Mouse (Mus musculus) monocyte, adult 2 months (primary cell): ENCODE data around the gene Clec2d.
"Not testable (repeated sequence)": the region's sequence is repeated elsewhere in the genome, so short reads cannot be mapped to it uniquely, and the experiment has no call there.

Experiments
- DNase-seq, 2 experiments: peaks; one replicate each; pipeline ENCODE4 v3.0.0; 2022; ENCODE audit warnings: low spot score in 2 of 2, low read depth in 1 of 2

Clec2d gene

DNA sequence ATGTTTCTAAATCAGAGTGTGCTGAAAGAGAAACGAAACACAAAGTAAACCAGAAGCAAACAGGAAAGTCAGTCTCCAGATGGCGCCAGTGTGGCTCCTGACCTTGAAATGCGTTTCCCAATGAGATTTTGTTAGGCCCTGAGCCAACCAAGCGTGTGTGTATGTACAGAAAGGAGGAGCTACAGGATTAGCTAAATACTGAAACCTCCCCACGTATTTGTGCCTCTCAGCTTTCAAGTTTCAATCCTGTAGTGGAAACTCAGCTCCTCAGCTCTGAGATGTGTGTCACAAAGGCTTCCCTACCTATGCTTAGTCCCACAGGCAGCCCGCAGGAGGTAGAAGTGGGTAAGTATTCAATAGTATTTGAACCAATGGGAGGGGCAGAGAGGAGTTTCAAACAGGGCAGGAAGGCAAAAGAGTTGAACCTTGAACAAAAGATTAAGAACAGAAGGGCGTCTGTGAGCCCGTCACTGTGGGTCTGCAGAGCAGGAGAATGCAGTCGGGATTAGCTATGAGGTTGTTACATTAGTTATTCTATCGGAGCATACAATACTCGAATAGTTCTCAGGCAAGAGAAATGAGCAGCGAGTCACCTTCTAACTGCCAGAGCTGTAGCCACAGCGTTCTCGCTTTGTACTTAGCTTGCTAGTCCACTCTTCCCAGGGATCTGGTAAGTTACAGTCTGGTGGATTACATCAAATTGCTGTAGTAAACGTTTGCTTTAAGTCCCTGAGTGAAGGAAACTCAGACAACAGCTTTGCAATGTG lies at the start of gene Clec2d:
Gene Clec2d, plus strand, starts transcription at position 213 of the 767 bp plus-strand sequence.
- DNase-seq = peak; percentile 62 to 68

- DNase-seq = no peak
Measured at GRCm38 (mm10) chr6:129132604-129133341, 47.6 kb upstream of the Clec2d start.

GRCm38 (mm10) chr6:129146812-129147211 lies 33.6 kb upstream of the Clec2d start:
- no peak for DNase-seq

DNA sequence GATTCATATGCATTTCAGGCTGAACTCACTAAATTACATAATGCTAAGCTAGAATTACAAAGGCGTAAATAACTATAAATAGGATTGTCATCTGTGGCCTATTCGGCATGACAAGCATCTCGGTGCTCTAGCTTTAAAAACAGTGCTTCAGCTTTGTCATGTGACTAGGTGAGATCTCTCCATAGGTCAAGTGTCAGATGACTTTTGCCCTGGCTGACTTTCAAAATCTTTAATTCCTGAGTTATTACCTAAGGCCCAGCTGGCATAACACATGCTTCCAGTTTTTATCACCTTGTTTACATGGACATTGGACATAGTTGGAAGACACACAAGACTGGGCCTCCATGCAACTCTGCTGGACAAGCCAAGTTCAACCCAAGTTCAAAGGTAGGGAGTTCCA lies 20.3 kb upstream of the Clec2d start:
- DNase-seq = no peak

GRCm38 (mm10) chr6:129161136-129161535 lies 19.3 kb upstream of the Clec2d start:
- no peak for DNase-seq

DNA sequence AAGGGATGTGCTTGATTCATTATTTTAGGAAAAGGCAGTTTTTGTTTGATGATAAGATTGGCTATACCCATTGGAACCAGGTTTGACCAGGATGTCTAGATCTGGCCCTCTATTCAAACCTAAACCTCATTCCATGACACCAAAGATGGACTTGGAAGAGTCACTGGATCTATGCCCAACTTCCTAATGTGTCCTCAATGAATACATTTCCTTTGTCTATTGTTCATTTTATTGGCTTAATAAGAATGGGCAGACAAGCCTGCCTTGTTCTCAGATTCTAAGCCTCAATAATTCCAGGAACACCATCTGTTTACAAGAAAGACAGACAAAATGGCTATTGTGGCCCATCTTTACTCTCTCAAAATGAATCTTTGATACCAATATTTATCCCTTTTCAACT lies 18.5 kb upstream of the Clec2d start:
- no peak for DNase-seq

- DNase-seq = no peak
Measured at GRCm38 (mm10) chr6:129162587-129163159, 17.7 kb upstream of the Clec2d start.

DNA sequence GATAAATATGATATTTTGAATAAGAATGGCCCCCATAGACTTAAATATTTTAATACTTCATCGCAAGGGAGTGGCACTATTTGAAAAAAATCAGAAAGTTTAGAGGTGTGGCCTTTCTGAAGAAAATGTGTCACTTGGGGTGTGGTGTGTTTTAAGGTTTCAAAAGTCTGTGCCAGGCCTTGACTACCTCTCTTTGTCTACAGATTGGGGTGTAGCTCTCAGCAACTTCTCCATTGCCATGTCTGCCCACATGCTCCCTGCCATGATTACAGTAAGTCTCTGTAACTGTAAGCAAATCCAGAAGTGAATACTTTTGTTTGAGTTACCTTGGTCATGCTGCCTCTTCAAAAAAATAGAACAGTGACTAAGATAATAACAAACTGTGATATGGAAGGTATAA lies 16.8 kb upstream of the Clec2d start:
- DNase-seq = no peak

DNA sequence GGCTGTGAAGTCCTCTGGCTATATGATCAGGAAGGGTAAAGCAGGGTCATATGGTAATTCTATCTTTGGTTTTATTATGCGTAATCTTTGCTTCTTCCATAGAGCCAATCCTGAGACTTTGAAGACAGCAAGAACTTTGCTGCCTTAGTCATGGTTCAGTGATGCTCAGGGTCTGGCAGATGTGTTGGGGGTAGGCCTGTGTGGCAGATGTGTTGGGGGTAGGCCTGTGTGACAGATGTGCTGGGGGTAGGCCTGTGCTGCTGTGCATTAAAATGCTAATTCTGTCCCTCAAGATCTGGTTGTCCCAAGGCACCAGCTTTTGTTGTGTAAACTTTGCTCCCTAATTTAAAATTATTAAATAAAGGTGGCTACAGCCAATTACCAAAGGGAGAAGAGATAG lies 9.5 kb upstream of the Clec2d start:
- DNase-seq = no peak

DNA sequence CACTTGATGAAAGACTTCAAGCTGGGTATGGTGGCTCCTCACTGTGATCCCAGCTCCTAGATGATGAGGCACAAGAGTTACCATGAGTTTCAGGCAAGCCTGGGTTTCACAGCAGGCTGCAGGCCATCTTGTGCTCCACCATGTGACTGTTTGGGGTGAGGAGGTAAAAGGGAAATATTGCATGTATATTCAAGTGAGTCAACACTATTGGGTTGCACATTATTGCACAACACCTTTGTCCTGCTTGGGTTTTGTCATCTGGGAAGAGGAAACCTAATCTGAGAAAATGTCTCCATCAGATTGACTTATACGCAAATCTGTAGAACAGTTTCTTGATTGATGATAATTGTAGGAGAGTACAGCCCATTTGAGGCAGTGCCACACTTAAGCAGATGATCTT lies 8.7 kb upstream of the Clec2d start:
- DNase-seq = no peak

GRCm38 (mm10) chr6:129174836-129175235 lies 5.6 kb upstream of the Clec2d start:
- DNase-seq = no peak

DNA sequence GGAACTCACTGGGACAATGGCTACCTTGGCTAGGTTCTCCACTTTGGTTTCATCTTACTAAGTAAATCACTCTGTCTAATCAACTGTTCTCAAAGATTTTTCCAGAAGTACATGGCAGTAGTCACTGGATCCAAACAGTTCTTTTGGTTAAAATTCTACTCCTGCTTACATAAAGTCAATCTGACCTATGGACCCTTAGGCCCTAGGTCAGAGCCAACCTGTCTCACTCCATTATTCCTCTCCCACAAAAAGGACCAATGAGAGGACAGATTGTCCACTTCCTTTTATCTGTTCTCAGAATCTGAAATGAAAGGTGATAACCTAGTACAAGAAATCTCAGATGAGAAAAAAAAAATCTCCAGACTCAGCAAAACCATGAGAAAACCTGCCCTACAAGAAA lies 4.8 kb upstream of the Clec2d start:
- no peak for DNase-seq

- no peak for DNase-seq
Measured at GRCm38 (mm10) chr6:129176621-129177020, 3.8 kb upstream of the Clec2d start.

- DNase-seq = no peak
Measured at GRCm38 (mm10) chr6:129179281-129179680, 1.1 kb upstream of the Clec2d start.

DNA sequence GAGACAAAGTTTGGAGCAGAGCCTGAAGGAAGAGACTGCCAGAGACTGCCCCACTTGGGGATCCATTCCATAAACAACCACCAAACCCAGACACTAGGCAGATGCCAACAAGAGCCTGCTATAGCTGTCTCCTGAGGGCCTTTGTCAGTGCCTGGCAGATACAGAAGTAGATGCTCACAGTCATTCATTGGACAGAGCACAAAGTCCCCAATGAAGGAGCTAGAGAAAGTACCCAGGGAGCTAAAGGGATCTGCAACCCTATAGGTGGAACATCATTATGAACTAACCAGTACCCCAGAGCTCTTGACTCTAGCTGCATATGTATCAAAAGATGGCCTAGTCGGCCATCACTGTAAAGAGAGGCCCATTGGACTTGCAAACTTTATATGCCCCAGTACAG lies 584 bp upstream of the Clec2d start:
- not testable (repeated sequence) for DNase-seq

- DNase-seq = no peak
Measured at GRCm38 (mm10) chr6:129181249-129181648, 834 bp downstream of the Clec2d start.

GRCm38 (mm10) chr6:129181683-129182082 lies 1.3 kb downstream of the Clec2d start:
- no peak for DNase-seq

GRCm38 (mm10) chr6:129182518-129182917 lies 2.1 kb downstream of the Clec2d start:
- DNase-seq = no peak

DNA sequence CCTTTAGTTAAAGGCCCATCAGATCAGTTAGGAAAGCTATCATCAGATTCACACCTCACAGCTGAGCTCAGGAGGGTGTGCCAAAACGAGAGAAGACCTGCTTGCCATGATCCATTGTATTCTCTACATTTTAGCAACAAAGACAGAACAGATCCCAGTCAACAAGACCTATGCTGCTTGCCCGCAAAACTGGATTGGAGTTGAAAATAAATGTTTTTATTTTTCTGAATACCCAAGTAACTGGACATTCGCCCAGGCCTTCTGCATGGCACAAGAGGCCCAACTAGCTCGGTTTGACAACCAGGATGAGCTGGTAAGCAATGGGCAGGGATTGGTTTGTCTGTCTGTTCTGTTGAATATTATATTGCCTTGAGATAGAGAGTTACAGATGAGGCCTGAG lies 3.6 kb downstream of the Clec2d start:
- DNase-seq = not testable (repeated sequence)

GRCm38 (mm10) chr6:129184788-129185187 lies 4.4 kb downstream of the Clec2d start:
- DNase-seq = no peak

- DNase-seq = no peak
Measured at GRCm38 (mm10) chr6:129186022-129186421, 5.6 kb downstream of the Clec2d start.
